Mouse (Mus musculus): ENCODE results near the gene Tmem88. TPM values are rescaled to one million over a fixed set of nuclear protein-coding genes. Genes with fewer than 3 reads are reported as not detected.

Gene Tmem88
- polyA plus RNA-seq, 1 experiment from 2014 or later, result 16.4 TPM

- Histone ChIP-seq H3K4me3 (no peak overlapping the region), H3K27me3 (no peaks in the 10 kb centered on the region), H3K4me2 (0 out of 2 replicates have a peak overlapping the region, but pooled peaks have one; percentile 5), H3K9ac (no peak overlapping the region), H3K36me3 (peaks cover 5% of the 10 kb centered on the region; the same call in 1 of the 2 replicates), H3K9me3 (no peaks in the 10 kb centered on the region), H3K4me1 (peaks cover 13% of the 10 kb centered on the region), H3K27ac (peak overlapping the region; percentile 11; the same call in 1 of the 2 replicates)
- ATAC-seq (ENCODE audit: insufficient number of reproducible peaks, insufficient read depth, low FRiP score, low TSS enrichment, low read depth), result no peak
- 55% methylated on average over 14 of the region's 14 CpGs for WGBS
Observed at GRCm38 (mm10) chr11:69389531-69390399, 8.3 kb downstream of the Tmem88 start.

DNA sequence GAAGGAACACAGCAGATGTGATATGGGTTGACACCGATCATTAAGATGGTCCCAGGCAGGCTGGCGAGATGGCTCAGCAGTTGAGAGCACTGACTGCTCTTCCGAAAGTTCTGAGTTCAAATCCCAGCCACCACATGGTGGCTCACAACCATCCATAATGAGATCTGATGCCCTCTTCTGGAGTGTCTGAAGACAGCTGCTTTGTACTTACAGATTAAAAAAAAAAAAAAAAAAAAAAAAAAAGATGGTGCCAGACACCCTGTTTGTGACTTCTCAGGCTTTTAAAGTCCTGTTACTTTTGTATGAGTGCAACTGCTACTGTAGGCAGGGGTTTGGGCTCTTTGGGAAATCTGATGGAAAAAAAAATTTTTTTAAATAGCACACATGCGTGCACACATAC is 9.4 kb downstream of the Tmem88 start:
- no peak for ATAC-seq (ENCODE audit: insufficient number of reproducible peaks, insufficient read depth, low FRiP score, low TSS enrichment, low read depth)
- 94% methylated on average over 4 of the region's 4 CpGs for WGBS
- no peaks in the 10 kb centered on the region for H3K27me3 ChIP-seq

DNA sequence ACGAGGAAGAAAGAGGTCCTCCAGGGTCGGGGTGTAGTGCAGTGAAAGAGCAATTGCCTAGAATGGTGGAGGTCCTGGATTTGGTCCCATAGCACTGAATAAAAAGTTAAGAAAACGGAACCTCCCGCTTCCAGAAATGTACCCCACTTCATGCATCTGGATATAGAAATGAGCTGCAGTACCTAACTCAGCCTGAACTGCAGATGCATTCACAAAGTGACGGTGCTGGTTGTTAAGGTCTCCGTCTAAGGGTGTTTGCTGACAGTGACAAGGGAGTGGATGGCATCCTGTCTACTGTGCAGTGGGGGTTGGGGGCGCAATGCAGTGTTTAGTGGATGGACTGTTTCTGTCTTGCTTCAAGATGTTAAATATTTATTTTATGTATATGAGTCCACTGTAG is 11.3 kb downstream of the Tmem88 start:
- H3K9me3 ChIP-seq, result no peaks in the 10 kb centered on the region
- no peak overlapping the region for H3K9ac ChIP-seq
- WGBS, result 81% methylated on average over 7 of the region's 7 CpGs
- H3K4me1 ChIP-seq, result peaks cover 13% of the 10 kb centered on the region
- no peak for ATAC-seq (ENCODE audit: insufficient number of reproducible peaks, insufficient read depth, low FRiP score, low TSS enrichment, low read depth)
- no peak overlapping the region for H3K4me2 ChIP-seq
- no peaks in the 10 kb centered on the region for H3K36me3 ChIP-seq
- no peaks in the 10 kb centered on the region for H3K27me3 ChIP-seq
- no peak overlapping the region for H3K4me3 ChIP-seq
- H3K27ac ChIP-seq, result no peak overlapping the region

More for the DNA sequence above, 9.4 kb downstream of the Tmem88 start:
- Histone ChIP-seq H3K9me3 (no peaks in the 10 kb centered on the region), H3K27ac (no peak overlapping the region), H3K4me3 (no peak overlapping the region), H3K9ac (no peak overlapping the region), H3K36me3 (peaks cover 5% of the 10 kb centered on the region; the same call in 1 of the 2 replicates), H3K4me1 (peaks cover 9% of the 10 kb centered on the region), H3K4me2 (no peak overlapping the region)

GRCm38 (mm10) chr11:69384979-69385378 is 13.1 kb downstream of the Tmem88 start:
- Histone ChIP-seq H3K4me2 (no peak overlapping the region), H3K4me3 (no peak overlapping the region), H3K27me3 (no peaks in the 10 kb centered on the region), H3K9me3 (no peaks in the 10 kb centered on the region), H3K9ac (no peak overlapping the region), H3K36me3 (no peaks in the 10 kb centered on the region), H3K27ac (no peak overlapping the region), H3K4me1 (peaks cover 10% of the 10 kb centered on the region)
- WGBS, result 80% methylated on average over 6 of the region's 6 CpGs
- no peak for ATAC-seq (ENCODE audit: insufficient number of reproducible peaks, insufficient read depth, low FRiP score, low TSS enrichment, low read depth)

DNA sequence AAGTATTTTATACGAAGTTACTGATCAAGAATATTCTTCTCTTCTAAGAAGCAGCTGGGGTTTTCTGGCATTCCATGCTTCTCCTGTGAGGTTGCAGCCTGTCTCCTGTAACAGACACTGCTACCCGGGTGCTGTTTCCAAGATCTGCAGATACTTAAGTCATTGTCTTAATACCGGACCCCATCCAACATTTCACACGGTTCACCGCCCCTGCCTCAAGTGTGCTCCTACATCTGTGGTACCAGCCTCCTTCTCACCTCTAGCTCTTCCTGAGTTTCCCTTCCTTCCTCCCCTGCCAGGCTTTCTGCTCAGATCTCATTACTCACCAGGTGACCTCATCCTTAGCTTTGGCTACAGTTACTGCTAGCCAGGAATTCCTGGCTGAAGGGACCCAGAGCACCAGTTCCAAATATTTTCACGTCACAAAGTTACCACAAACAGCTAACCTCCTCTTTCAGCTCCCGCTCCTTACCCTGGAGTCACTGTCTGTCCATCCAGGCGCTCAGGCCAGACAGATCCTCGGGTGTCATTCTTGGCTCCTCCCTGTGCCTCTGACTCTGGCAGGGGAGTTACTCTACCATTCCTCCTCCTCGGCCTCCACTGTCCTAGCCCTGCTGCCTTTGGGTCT is 15.4 kb downstream of the Tmem88 start:
- WGBS, result 61% methylated on average over 10 of the region's 10 CpGs
- H3K27ac ChIP-seq, result peak overlapping the region; percentile 48; the same call in 1 of the 2 replicates

GRCm38 (mm10) chr11:69381356-69381755 is 16.7 kb downstream of the Tmem88 start:
- H3K4me1 ChIP-seq, result peaks cover 3% of the 10 kb centered on the region; the same call in 1 of the 2 replicates
- H3K27me3 ChIP-seq, result no peaks in the 10 kb centered on the region
- H3K36me3 ChIP-seq, result peaks cover 14% of the 10 kb centered on the region
- H3K4me3 ChIP-seq, result no peak overlapping the region
- H3K4me2 ChIP-seq, result no peak overlapping the region
- no peak for ATAC-seq (ENCODE audit: insufficient number of reproducible peaks, insufficient read depth, low FRiP score, low TSS enrichment, low read depth)
- H3K9me3 ChIP-seq, result no peaks in the 10 kb centered on the region
- H3K9ac ChIP-seq, result no peak overlapping the region
- no peak overlapping the region for H3K27ac ChIP-seq
- 81% methylated on average over 6 of the region's 6 CpGs for WGBS

More for the DNA sequence above, 15.4 kb downstream of the Tmem88 start:
- no peak overlapping the region for H3K4me3 ChIP-seq
- no peaks in the 10 kb centered on the region for H3K27me3 ChIP-seq
- H3K36me3 ChIP-seq, result peaks cover 9% of the 10 kb centered on the region
- H3K9ac ChIP-seq, result no peak overlapping the region; the same call in 1 of the 2 replicates
- ATAC-seq (ENCODE audit: insufficient number of reproducible peaks, insufficient read depth, low FRiP score, low TSS enrichment, low read depth), result no peak
- no peak overlapping the region for H3K4me2 ChIP-seq
- peaks cover 3% of the 10 kb centered on the region; the same call in 1 of the 2 replicates for H3K4me1 ChIP-seq
- H3K9me3 ChIP-seq, result no peaks in the 10 kb centered on the region

- ATAC-seq (ENCODE audit: insufficient number of reproducible peaks, insufficient read depth, low FRiP score, low TSS enrichment, low read depth), result no peak
Observed at GRCm38 (mm10) chr11:69379600-69379999, 18.4 kb downstream of the Tmem88 start.

DNA sequence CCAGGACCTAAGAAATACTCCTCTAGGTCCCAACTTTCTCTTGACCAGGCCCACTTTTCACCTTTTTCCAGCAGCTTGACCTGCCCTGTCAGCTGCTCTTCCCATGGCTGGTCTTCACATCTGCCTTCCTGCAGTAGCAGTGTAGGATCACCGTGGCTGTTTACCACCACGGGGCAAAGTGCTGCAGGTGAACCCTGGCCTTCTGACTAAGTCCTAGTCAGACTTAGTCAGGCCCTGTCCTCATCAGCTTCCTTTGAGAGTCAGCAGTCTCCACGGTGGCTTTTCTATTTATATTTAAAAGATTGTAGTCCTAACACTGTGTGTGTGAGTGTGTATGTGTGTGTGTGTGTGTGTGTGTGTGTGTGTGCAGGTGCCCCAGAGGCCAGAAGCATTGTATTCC is 20.3 kb downstream of the Tmem88 start:
- Histone ChIP-seq H3K9ac (no peak overlapping the region), H3K4me3 (no peak overlapping the region), H3K27me3 (no peaks in the 10 kb centered on the region), H3K4me1 (peaks cover 3% of the 10 kb centered on the region; the same call in 1 of the 2 replicates), H3K36me3 (peaks cover 29% of the 10 kb centered on the region), H3K27ac (no peak overlapping the region), H3K9me3 (no peaks in the 10 kb centered on the region), H3K4me2 (no peak overlapping the region)
- no peak for ATAC-seq (ENCODE audit: insufficient number of reproducible peaks, insufficient read depth, low FRiP score, low TSS enrichment, low read depth)
- 82% methylated on average over 3 of the region's 3 CpGs for WGBS

More at GRCm38 (mm10) chr11:69379600-69379999, 18.4 kb downstream of the Tmem88 start:
- peaks cover 3% of the 10 kb centered on the region; the same call in 1 of the 2 replicates for H3K4me1 ChIP-seq
- H3K9me3 ChIP-seq, result no peaks in the 10 kb centered on the region
- no peak overlapping the region for H3K4me2 ChIP-seq
- 81% methylated on average over 3 of the region's 3 CpGs for WGBS
- H3K36me3 ChIP-seq, result peaks cover 19% of the 10 kb centered on the region
- H3K4me3 ChIP-seq, result no peak overlapping the region
- H3K27me3 ChIP-seq, result no peaks in the 10 kb centered on the region
- H3K9ac ChIP-seq, result no peak overlapping the region
- no peak overlapping the region for H3K27ac ChIP-seq

GRCm38 (mm10) chr11:69375646-69376045 is 22.4 kb downstream of the Tmem88 start:
- no peak overlapping the region for H3K4me2 ChIP-seq
- ATAC-seq (ENCODE audit: insufficient number of reproducible peaks, insufficient read depth, low FRiP score, low TSS enrichment, low read depth), result no peak
- no peak overlapping the region for H3K27ac ChIP-seq
- peaks cover 18% of the 10 kb centered on the region for H3K4me1 ChIP-seq
- H3K27me3 ChIP-seq, result no peaks in the 10 kb centered on the region
- no peak overlapping the region for H3K4me3 ChIP-seq
- peaks cover 34% of the 10 kb centered on the region for H3K36me3 ChIP-seq
- WGBS, result 89% methylated on average over 4 of the region's 4 CpGs
- H3K9ac ChIP-seq, result no peak overlapping the region
- H3K9me3 ChIP-seq, result no peaks in the 10 kb centered on the region

DNA sequence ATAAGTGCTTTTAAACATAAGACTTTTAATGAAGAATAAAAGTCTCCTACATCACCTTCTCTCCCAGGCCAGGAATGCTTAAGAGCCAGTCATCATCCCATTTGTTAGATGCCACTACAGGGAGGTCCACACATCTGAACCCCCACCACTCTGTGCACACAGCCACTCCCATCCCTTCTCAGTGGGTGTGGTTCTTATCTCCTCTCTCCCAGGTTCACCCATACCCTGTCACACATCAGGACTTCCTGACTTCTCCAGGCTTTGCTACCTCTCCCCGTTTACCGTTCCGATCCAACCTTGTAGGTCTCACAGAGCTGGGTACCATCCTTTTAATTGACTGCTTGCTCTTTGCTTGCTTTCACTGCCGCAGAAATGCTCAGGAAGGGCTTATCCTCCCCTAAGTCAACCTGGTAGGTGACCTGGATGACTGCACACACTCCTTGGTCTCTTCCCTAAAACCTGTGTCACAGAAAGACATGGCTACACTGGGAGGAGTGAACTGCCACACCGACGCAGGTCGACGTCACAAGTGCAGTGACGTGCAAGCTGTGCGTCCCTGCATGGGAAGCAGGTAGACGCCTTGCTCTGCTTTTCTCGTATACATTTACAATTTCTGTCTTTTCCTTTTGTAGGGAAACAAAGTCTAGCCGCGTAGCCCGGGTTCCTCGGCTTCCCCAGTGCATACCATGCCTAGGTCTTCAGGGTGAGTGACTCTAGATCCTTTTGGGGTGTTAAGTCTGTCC is 24.6 kb downstream of the Tmem88 start:
- Histone ChIP-seq H3K27ac (no peak overlapping the region), H3K4me3 (no peak overlapping the region), H3K4me1 (peaks cover 20% of the 10 kb centered on the region), H3K27me3 (no peaks in the 10 kb centered on the region), H3K9ac (no peak overlapping the region), H3K36me3 (peaks cover 31% of the 10 kb centered on the region), H3K4me2 (no peak overlapping the region; the same call in 1 of the 2 replicates), H3K9me3 (no peaks in the 10 kb centered on the region)
- 90% methylated on average over 16 of the region's 16 CpGs for WGBS
- ATAC-seq (ENCODE audit: insufficient number of reproducible peaks, insufficient read depth, low FRiP score, low TSS enrichment, low read depth), result no peak

- 62% methylated on average over 3 of the region's 3 CpGs for WGBS
- Histone ChIP-seq H3K4me2 (no peak overlapping the region), H3K27me3 (no peaks in the 10 kb centered on the region), H3K9ac (no peak overlapping the region), H3K9me3 (no peaks in the 10 kb centered on the region), H3K36me3 (peaks cover 27% of the 10 kb centered on the region), H3K27ac (peak overlapping the region; percentile 79; the same call in 1 of the 2 replicates), H3K4me1 (peaks cover 20% of the 10 kb centered on the region), H3K4me3 (no peak overlapping the region)
- ATAC-seq (ENCODE audit: insufficient number of reproducible peaks, insufficient read depth, low FRiP score, low TSS enrichment, low read depth), result no peak
Observed at GRCm38 (mm10) chr11:69372780-69373170, 25.3 kb downstream of the Tmem88 start.
